25 mouse cellular contexts compared by ENCODE assay signal in genomic region chr1:186855474-186856036, GRCm38 (mm10).
DNase-seq lines count a peak whose midpoint lies in the region; ATAC-seq and TF ChIP-seq lines count a peak whose summit lies in the region.
"Had no signal": no experiment of that assay in that cellular context is flagged by ENCODE, and none has a peak within 500 bp of the region (broad histone marks: within the 10 kb centered on the region; RNA-seq: fewer than 3 reads in every experiment).

No protein-coding gene starts in this region.

- no peak overlapping the region for H3K4me3 ChIP-seq in lung, postnatal 0 days (ENCODE audit: low read depth, low read length)
- H3K4me3 ChIP-seq: forebrain, embryonic 15.5 days; hindbrain, embryonic 10.5 days; kidney, embryonic 15.5 days; limb, embryonic 13.5 days; midbrain, embryonic 15.5 days; myocyte; neural tube, embryonic 13.5 days had no signal

- H3K27ac ChIP-seq in lung, postnatal 0 days (ENCODE audit: low read length): no peak overlapping the region
- H3K27ac ChIP-seq: forebrain, embryonic 15.5 days; hindbrain, embryonic 10.5 days; kidney, embryonic 15.5 days; limb, embryonic 13.5 days; macrophage; midbrain, embryonic 15.5 days; neural tube, embryonic 13.5 days had no signal

- intact Hi-C loops in heart, postnatal 10 days (cut with DNase I): no loop called here

- TF ChIP-seq EP300 in lung, postnatal 0 days (IDR thresholded peaks at IDR 0.05): no peak

- ATAC-seq in lung, postnatal 0 days: no peak
- ATAC-seq: forebrain, embryonic 15.5 days; hindbrain, embryonic 16.5 days; intestine, postnatal 0 days; midbrain, embryonic 15.5 days had no signal

- 38% methylated on average over 3 of the region's 3 CpGs for WGBS in lung, postnatal 0 days

- H3K9me3 ChIP-seq in lung, postnatal 0 days (ENCODE audit: low read length): no peaks in the 10 kb centered on the region
- H3K9me3 ChIP-seq: forebrain, embryonic 15.5 days; hindbrain, embryonic 10.5 days; kidney, embryonic 15.5 days; limb, embryonic 13.5 days; midbrain, embryonic 15.5 days; neural tube, embryonic 13.5 days had no signal

- no peaks in the 10 kb centered on the region for H3K27me3 ChIP-seq in lung, postnatal 0 days (replicated peaks; ENCODE audit: insufficient read depth, low read length)
- H3K27me3 ChIP-seq: forebrain, embryonic 15.5 days; kidney, embryonic 15.5 days; limb, embryonic 13.5 days; midbrain, embryonic 15.5 days; neural tube, embryonic 13.5 days had no signal

- no peak overlapping the region for H3K4me2 ChIP-seq in lung, postnatal 0 days (replicated peaks; ENCODE audit: low read depth, low read length)
- H3K4me2 ChIP-seq: forebrain, embryonic 15.5 days; heart, embryonic 11.5 days; kidney, embryonic 15.5 days; limb, embryonic 13.5 days; midbrain, embryonic 15.5 days; neural tube, embryonic 13.5 days had no signal

- H3K4me1 ChIP-seq in lung, postnatal 0 days (ENCODE audit: insufficient read depth, low read depth, low read length): no peaks in the 10 kb centered on the region
- H3K4me1 ChIP-seq: forebrain, embryonic 15.5 days; hindbrain, embryonic 10.5 days; kidney, embryonic 15.5 days; limb, embryonic 13.5 days; midbrain, embryonic 15.5 days; neural tube, embryonic 13.5 days had no signal

- TF ChIP-seq CTCF in lung, postnatal 0 days (IDR thresholded peaks at IDR 0.05): no peak

- no peak overlapping the region for H3K9ac ChIP-seq in lung, postnatal 0 days (replicated peaks; ENCODE audit: low read depth)
- H3K9ac ChIP-seq: forebrain, embryonic 15.5 days; kidney, embryonic 15.5 days; limb, embryonic 13.5 days; midbrain, embryonic 15.5 days; neural tube, embryonic 13.5 days had no signal

- DNase-seq in heart, postnatal 10 days: peak; percentile 3 to 7
- DNase-seq in heart, adult 9 months (ENCODE audit: low spot score in 2 of 2): no peak
- peak; percentile 11 for DNase-seq in lung, postnatal 10 days
- no peak for DNase-seq in lung, postnatal 0 days (ENCODE audit: low spot score)
- peak; percentile 9 for DNase-seq in adrenal gland, postnatal 25 days
- peak; percentile 19 for DNase-seq in yolk sac, embryonic 10.5 days (ENCODE audit: low spot score)
- DNase-seq in cerebellum, postnatal 25 days: no peak
- DNase-seq in cerebellum, adult 11 months: no peak
- DNase-seq: B cell, adult 2 months; cerebellum, adult 9-10 months; gastrocnemius, postnatal 10 days; kidney, postnatal 36 days; thymus, adult 18-20 months; thymus, postnatal 36 days had no signal

- H3K36me3 ChIP-seq in lung, postnatal 0 days (ENCODE audit: insufficient read depth, low read length): no peaks in the 10 kb centered on the region
- H3K36me3 ChIP-seq: forebrain, embryonic 15.5 days; hindbrain, embryonic 10.5 days; kidney, embryonic 15.5 days; limb, embryonic 13.5 days; midbrain, embryonic 15.5 days; neural tube, embryonic 13.5 days had no signal

Comparison
In these comparisons a context has a peak if more than half of its experiments do, and no peak if none do; other contexts are left out.
1. DNase-seq: peak in heart, postnatal 10 days (2 of 2), lung, postnatal 10 days (single experiment), adrenal gland, postnatal 25 days (single experiment) and yolk sac, embryonic 10.5 days (single experiment); none in heart, adult 9 months (0 of 2), lung, postnatal 0 days (single experiment), cerebellum, postnatal 25 days (0 of 2) and cerebellum, adult 11 months (single experiment).